Mouse (Mus musculus): Measurements from ENCODE around the gene Vinac1. TPM values are rescaled to one million over a fixed set of nuclear protein-coding genes. Genes with fewer than 3 reads are reported as not detected.
"Not testable (repeated sequence)": the region's sequence is repeated elsewhere in the genome, so short reads cannot be mapped to it uniquely, and the experiment has no call there.

Vinac1 gene
- polyA plus RNA-seq, 1 experiment = not detected

DNA sequence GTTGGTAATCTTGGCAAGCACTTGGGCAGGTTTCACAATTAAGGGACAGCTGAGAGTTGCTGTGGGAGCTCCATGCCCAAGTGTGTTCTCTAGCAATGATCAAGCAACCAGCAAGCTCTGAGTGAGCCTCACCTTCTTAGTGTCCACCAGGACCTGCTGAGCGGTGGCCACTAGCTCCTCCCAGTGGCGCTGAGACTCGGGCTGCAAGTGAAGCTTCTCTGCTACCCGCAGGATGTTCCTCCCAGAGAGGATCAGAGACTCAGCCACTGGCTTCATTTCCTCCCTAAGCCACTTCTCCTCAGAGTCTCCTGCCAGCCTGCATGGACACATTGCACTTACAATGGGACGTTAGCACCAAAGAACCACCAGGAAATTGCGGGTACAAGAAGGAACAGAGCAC, 7.4 kb downstream of the Vinac1 start:
- Histone ChIP-seq H3K27me3 (ENCODE audit: control insufficient read depth, insufficient read depth, low read length) (peaks cover 15% of the 10 kb centered on the region), H3K36me3 (ENCODE audit: control insufficient read depth, insufficient read depth, low read length) (no peaks in the 10 kb centered on the region), H3K4me1 (ENCODE audit: control insufficient read depth, insufficient read depth, insufficient read length, low read length) (no peaks in the 10 kb centered on the region; the same call in 1 of the 2 replicates), H3K27ac (ENCODE audit: insufficient read depth, low read depth, low read length) (no peak overlapping the region), H3K4me3 (ENCODE audit: low read depth, low read length) (no peak overlapping the region)
- WGBS = 33% methylated on average over 6 of the region's 6 CpGs
- TF ChIP-seq CTCF (IDR thresholded peaks at IDR 0.05; ENCODE audit: extremely low read depth, insufficient read length, insufficient replicate concordance, low read depth, low read length) (no peak), POLR2A (IDR thresholded peaks at IDR 0.05; ENCODE audit: low read depth, low read length) (no peak)

DNA sequence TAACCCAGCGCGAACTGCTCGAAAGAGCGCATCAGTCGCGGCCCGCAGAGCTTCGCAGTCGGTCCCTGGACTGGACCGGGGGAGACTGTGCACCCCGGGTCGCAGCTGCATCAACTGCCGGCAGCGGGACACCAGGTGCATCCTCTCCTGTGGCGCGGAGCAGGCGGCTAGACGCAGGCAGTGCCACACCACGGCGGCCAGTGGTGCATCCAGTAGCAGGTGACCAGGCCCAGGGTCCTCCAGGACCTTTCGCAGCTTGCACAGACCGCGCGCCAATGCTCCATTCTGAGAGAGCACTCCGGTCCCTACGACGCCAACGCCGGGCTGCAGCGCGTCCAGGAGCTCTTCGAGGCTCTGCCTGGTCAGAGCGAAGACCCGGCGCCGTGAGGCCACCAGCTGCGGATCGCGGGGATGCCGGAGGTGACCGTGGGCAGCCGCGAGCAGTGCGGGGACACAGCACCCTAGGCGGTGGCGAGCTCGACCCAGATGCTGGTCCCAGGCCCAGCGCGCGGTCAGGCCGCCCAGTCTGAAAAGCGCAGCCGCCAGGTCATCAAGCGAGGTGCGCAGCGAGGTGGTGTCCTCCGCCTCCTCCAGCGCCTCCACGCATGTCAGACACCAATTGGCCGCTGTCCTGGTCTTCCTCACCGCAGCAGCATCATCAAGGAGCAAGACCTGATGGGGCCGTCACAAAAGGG, 8.9 kb downstream of the Vinac1 start:
- H3K27me3 ChIP-seq (ENCODE audit: control insufficient read depth, insufficient read depth, low read length) = peaks cover 15% of the 10 kb centered on the region
- H3K4me1 ChIP-seq (ENCODE audit: control insufficient read depth, insufficient read depth, insufficient read length, low read length) = no peaks in the 10 kb centered on the region; the same call in 1 of the 2 replicates
- H3K36me3 ChIP-seq (ENCODE audit: control insufficient read depth, insufficient read depth, low read length) = no peaks in the 10 kb centered on the region
- H3K27ac ChIP-seq (ENCODE audit: insufficient read depth, low read depth, low read length) = no peak overlapping the region
- peak overlapping the region; percentile 34 for H3K4me3 ChIP-seq (ENCODE audit: low read depth, low read length)
- 3% methylated on average over 62 of the region's 62 CpGs for WGBS
- TF ChIP-seq CTCF (IDR thresholded peaks at IDR 0.05; ENCODE audit: extremely low read depth, insufficient read length, insufficient replicate concordance, low read depth, low read length) (no peak), POLR2A (IDR thresholded peaks at IDR 0.05; ENCODE audit: low read depth, low read length) (no peak)

DNA sequence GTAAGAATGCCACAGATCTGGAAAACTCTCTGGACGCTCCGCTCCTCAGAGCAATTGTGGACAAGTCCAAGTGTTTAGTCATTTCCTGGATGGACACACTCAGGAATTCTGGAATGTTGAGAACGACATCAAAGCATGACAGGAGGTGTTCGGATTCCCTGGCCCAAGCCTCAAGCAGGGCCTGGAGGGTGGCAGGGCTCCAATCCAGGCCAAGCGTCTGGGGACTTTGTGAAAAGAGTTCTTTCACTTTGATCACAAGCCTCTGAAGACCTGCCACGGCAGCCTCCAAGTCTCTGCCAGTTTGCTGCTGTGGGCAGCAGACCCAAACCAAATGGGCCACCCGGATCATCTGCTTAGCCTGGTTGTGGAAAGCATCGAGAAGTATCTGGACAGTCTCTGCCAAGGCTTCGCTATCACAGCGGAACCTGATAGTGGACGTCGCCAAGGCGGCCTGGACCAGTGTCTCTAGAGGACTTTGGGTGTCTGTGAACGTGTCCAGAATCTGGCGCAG, 9.5 kb downstream of the Vinac1 start:
- Histone ChIP-seq H3K27me3 (ENCODE audit: control insufficient read depth, insufficient read depth, low read length) (peaks cover 15% of the 10 kb centered on the region), H3K4me3 (ENCODE audit: low read depth, low read length) (peak overlapping the region; percentile 34), H3K27ac (ENCODE audit: insufficient read depth, low read depth, low read length) (no peak overlapping the region), H3K4me1 (ENCODE audit: control insufficient read depth, insufficient read depth, insufficient read length, low read length) (no peaks in the 10 kb centered on the region; the same call in 1 of the 2 replicates), H3K36me3 (ENCODE audit: control insufficient read depth, insufficient read depth, low read length) (no peaks in the 10 kb centered on the region)
- 24% methylated on average over 15 of the region's 15 CpGs for WGBS
- TF ChIP-seq POLR2A (IDR thresholded peaks at IDR 0.05; ENCODE audit: low read depth, low read length) = no peak
- no peak for TF ChIP-seq CTCF (IDR thresholded peaks at IDR 0.05; ENCODE audit: extremely low read depth, insufficient read length, insufficient replicate concordance, low read depth, low read length)

DNA sequence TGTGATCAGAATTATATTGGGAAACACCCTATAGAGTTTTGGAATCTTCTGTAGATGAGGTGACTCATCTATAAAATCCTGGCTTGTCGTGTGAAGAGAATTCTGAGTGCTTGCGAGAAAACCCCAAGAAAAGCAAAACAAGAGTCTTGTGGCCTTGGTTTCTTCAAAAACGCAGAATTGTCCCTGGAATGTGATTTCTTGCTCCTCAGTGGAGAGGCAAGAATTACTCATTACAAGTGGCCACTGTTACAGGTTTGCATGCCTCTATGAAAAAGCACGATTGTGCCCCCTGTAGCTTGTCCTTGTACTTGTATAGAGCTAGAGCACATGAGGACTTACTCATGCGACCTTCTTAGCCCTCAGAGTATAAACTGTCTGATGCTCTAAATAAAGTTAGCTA, 12.6 kb downstream of the Vinac1 start:
- TF ChIP-seq POLR2A (IDR thresholded peaks at IDR 0.05; ENCODE audit: low read depth, low read length) (no peak), CTCF (IDR thresholded peaks at IDR 0.05; ENCODE audit: extremely low read depth, insufficient read length, insufficient replicate concordance, low read depth, low read length) (no peak)
- H3K36me3 ChIP-seq (ENCODE audit: control insufficient read depth, insufficient read depth, low read length) = no peaks in the 10 kb centered on the region

DNA sequence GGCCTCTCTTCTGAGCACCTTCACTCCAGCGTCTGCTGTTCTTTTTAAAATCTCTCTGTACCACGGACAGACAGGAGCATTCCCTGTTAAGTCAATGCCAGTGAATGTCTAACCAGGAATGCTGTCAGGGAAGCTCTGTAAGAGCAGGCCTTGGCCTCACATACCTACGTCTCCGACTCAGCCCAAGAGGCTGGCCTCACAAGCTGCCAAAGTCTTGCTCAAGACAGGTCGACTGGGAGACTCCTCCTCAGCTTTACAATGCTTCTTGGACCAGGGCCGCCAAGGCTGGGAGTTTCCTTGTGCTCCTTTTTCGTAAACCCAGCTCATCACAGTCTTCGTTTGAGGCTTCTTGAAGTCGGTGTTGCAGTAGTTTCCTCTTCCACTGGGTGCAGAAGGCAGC, 23.2 kb downstream of the Vinac1 start:
- no peak overlapping the region for H3K27ac ChIP-seq (ENCODE audit: insufficient read depth, low read depth, low read length)
- TF ChIP-seq CTCF (IDR thresholded peaks at IDR 0.05; ENCODE audit: extremely low read depth, insufficient read length, insufficient replicate concordance, low read depth, low read length) = no peak
- no peak for TF ChIP-seq POLR2A (IDR thresholded peaks at IDR 0.05; ENCODE audit: low read depth, low read length)
- H3K4me3 ChIP-seq (ENCODE audit: low read depth, low read length) = no peak overlapping the region
- no peaks in the 10 kb centered on the region for H3K27me3 ChIP-seq (ENCODE audit: control insufficient read depth, insufficient read depth, low read length)
- no peaks in the 10 kb centered on the region for H3K4me1 ChIP-seq (ENCODE audit: control insufficient read depth, insufficient read depth, insufficient read length, low read length)
- 81% methylated on average over 9 of the region's 9 CpGs for WGBS
- no peaks in the 10 kb centered on the region for H3K36me3 ChIP-seq (ENCODE audit: control insufficient read depth, insufficient read depth, low read length)

More for the DNA sequence above, 12.6 kb downstream of the Vinac1 start:
- H3K4me1 ChIP-seq (ENCODE audit: control insufficient read depth, insufficient read depth, insufficient read length, low read length) = no peaks in the 10 kb centered on the region; the same call in 1 of the 2 replicates
- H3K4me3 ChIP-seq (ENCODE audit: low read depth, low read length) = no peak overlapping the region
- WGBS = 76% methylated on average over 5 of the region's 5 CpGs
- no peak overlapping the region for H3K27ac ChIP-seq (ENCODE audit: insufficient read depth, low read depth, low read length)
- H3K27me3 ChIP-seq (ENCODE audit: control insufficient read depth, insufficient read depth, low read length) = peaks cover 13% of the 10 kb centered on the region

DNA sequence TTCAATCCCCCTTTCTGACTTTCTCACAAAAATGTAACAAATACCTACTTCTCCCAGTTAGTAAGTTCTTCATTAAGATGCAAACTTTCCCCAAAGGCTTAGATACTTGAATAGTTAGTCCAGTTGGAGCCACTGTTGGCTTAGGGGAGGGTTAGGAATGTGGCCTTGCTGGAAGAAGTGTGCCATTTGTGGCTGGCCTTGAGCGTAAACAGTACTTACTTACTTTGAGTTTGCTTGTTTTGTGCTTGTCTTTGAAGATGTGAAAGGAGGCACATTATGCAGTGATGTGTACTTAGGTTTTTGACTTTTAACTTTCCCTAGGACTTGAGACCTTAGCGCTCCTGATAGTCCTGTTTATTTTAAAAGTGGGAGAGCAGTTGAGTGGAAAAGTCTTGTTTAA, 27.9 kb downstream of the Vinac1 start:
- Histone ChIP-seq H3K4me1 (ENCODE audit: control insufficient read depth, insufficient read depth, insufficient read length, low read length) (no peaks in the 10 kb centered on the region), H3K27me3 (ENCODE audit: control insufficient read depth, insufficient read depth, low read length) (no peaks in the 10 kb centered on the region), H3K27ac (ENCODE audit: insufficient read depth, low read depth, low read length) (no peak overlapping the region), H3K4me3 (ENCODE audit: low read depth, low read length) (no peak overlapping the region), H3K36me3 (ENCODE audit: control insufficient read depth, insufficient read depth, low read length) (peaks cover 6% of the 10 kb centered on the region)
- 71% methylated on average over 2 of the region's 2 CpGs for WGBS
- TF ChIP-seq CTCF (IDR thresholded peaks at IDR 0.05; ENCODE audit: extremely low read depth, insufficient read length, insufficient replicate concordance, low read depth, low read length) = no peak
- no peak for TF ChIP-seq POLR2A (IDR thresholded peaks at IDR 0.05; ENCODE audit: low read depth, low read length)

DNA sequence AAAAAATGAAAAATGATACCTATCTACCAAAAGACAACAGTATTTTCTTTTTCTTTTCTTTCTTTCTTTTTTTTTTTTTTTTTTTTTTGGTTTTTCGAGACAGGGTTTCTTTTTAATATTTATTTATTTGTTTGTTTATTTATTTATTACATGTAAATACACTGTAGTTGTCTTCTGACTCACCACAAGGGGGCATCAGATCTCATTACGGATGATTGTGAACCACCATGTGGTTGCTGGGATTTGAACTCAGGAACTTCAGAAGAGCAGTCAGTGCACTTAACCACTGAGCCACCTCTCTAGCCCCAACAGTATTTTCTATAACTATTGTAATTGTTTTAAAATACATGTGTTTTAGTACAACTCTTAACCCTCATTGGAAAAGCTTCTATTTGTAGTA, 39.1 kb downstream of the Vinac1 start:
- 80% methylated on average over 2 of the region's 2 CpGs for WGBS
- not testable (repeated sequence) for H3K4me1 ChIP-seq (ENCODE audit: control insufficient read depth, insufficient read depth, insufficient read length, low read length); H3K4me3 ChIP-seq (ENCODE audit: low read depth, low read length); H3K27ac ChIP-seq (ENCODE audit: insufficient read depth, low read depth, low read length); H3K36me3 ChIP-seq (ENCODE audit: control insufficient read depth, insufficient read depth, low read length); H3K27me3 ChIP-seq (ENCODE audit: control insufficient read depth, insufficient read depth, low read length)

Measured in small intestine, adult 2 months (tissue).